7 mouse cellular contexts compared by ENCODE assay signal in the genomic region with DNA sequence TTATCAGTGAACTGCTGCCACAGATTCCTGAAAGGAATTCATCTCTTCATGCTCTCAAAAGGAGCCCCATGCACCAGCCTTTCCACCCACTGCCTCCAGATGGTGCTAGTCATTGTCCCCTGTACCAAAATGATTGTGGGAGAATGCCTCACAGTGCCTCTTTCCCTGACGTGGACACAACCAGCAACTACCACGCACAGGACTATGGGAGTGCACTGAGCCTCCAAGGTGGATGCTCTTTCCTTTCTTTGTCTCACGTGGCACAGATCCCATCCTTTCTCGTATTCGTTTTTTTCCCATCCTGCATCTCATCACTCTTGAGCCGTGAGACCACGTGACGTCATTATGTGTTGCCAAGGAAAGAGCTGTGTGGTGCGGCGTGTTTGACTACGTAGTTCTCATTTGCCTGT.
DNase-seq lines count a peak whose midpoint lies in the region; ATAC-seq lines count a peak whose summit lies in the region.

No protein-coding gene starts in this region.

- peak; percentile 30 to 31 for DNase-seq in B cell, adult 2 months
- peak; percentile 58 for DNase-seq in Muller cell, postnatal 12 days (ENCODE audit: inconsistent ontology term)
- DNase-seq in embryo, embryonic 9.5 days (ENCODE audit: extremely low spot score) = peak; percentile 36
- DNase-seq in kidney, postnatal 4 days = peak; percentile 59 to 72
- peak; percentile 83 for DNase-seq in lung, postnatal 10 days
- peak; percentile 42 for DNase-seq in right cerebral cortex, postnatal 4 days

- WGBS in heart, embryonic 13.5 days = 55% methylated on average over 11 of the region's 11 CpGs

- peak overlapping the region; percentile 42 for H3K27ac ChIP-seq in heart, embryonic 13.5 days (replicated peaks)

- no peak overlapping the region for H3K4me2 ChIP-seq in heart, embryonic 13.5 days

- H3K9ac ChIP-seq in heart, embryonic 13.5 days = no peak overlapping the region

- ATAC-seq in heart, embryonic 13.5 days (ENCODE audit: extremely low read depth, insufficient number of reproducible peaks, low FRiP score, low TSS enrichment) = no peak; the same call in 1 of the 2 replicates

- peaks cover 77% of the 10 kb centered on the region for H3K36me3 ChIP-seq in heart, embryonic 13.5 days

- H3K4me1 ChIP-seq in heart, embryonic 13.5 days = peaks cover 8% of the 10 kb centered on the region

- H3K4me3 ChIP-seq in heart, embryonic 13.5 days = no peak overlapping the region

- no peaks in the 10 kb centered on the region for H3K27me3 ChIP-seq in heart, embryonic 13.5 days (replicated peaks)

- H3K9me3 ChIP-seq in heart, embryonic 13.5 days = no peaks in the 10 kb centered on the region

Comparison
In these comparisons a context has a peak if more than half of its experiments do, and no peak if none do; other contexts are left out.
1. DNase-seq: peak in every context shown above with its lines; median percentile 83 in lung, postnatal 10 days; 66 in kidney, postnatal 4 days; 58 in Muller cell, postnatal 12 days; 42 in right cerebral cortex, postnatal 4 days; 36 in embryo, embryonic 9.5 days; 30 in B cell, adult 2 months.